Mouse (Mus musculus): ENCODE results near the gene Scn3a.

GRCm38 (mm10) chr2:65567925-65568324 is 498 bp upstream of the Scn3a start:
- TF ChIP-seq POLR2A (IDR thresholded peaks at IDR 0.05; ENCODE audit: insufficient read length, low read depth), result no peak
- no peak for TF ChIP-seq POLR2AphosphoS2 (IDR thresholded peaks at IDR 0.05; ENCODE audit: insufficient read length, low read depth)
- no peak for TF ChIP-seq SRF (IDR thresholded peaks at IDR 0.05; ENCODE audit: control insufficient read depth, insufficient read length, low read depth)
- TF ChIP-seq MAX (IDR thresholded peaks at IDR 0.05; ENCODE audit: low read depth), result no peak
- TF ChIP-seq E2F4 (IDR thresholded peaks at IDR 0.05; ENCODE audit: insufficient read depth), result no peak
- TF ChIP-seq TCF3 (IDR thresholded peaks at IDR 0.05; ENCODE audit: insufficient read length, low read depth), result no peak
- no peak for TF ChIP-seq USF1 (IDR thresholded peaks at IDR 0.05; ENCODE audit: low read depth)
- no peak for TF ChIP-seq TCF12 (IDR thresholded peaks at IDR 0.05; ENCODE audit: insufficient read depth, poor library complexity, severe bottlenecking)
- no peak for TF ChIP-seq CEBPB (IDR thresholded peaks at IDR 0.05; ENCODE audit: insufficient read depth, poor library complexity, severe bottlenecking)
- no peak for TF ChIP-seq MYOD1 (IDR thresholded peaks at IDR 0.05; ENCODE audit: control insufficient read depth in 1 of 3, insufficient read length in 2 of 3, low read depth in 2 of 3)

All from myocyte (in vitro differentiated cells).